Mouse (Mus musculus) hindbrain, postnatal 0 days (tissue): Measurements from ENCODE around the gene Lair1. TPM values are rescaled to one million over a fixed set of nuclear protein-coding genes. Genes with fewer than 3 reads are reported as not detected.
"Not testable (repeated sequence)": the region's sequence is repeated elsewhere in the genome, so short reads cannot be mapped to it uniquely, and the experiment has no call there.

Source experiments
- ATAC-seq: fragments of 200-750 bp; cut with Nextera tagmentation; 2 replicates; pipeline ENCODE4 v1.8.0; 2017; ENCODE audit warnings: mild to moderate bottlenecking, moderate TSS enrichment, moderate library complexity
- DNase-seq: peaks from one replicate; pipeline ENCODE4 v3.0.0-alpha.2; 2015; ENCODE audit warnings: low spot score
- H3K27ac ChIP-seq: fragments of 300-500 bp; sonication (generic); 2 replicates; pipeline ENCODE4 v1.5.1; 2014; ENCODE audit warnings: mild to moderate bottlenecking
- H3K27me3 ChIP-seq: fragments of 300-500 bp; sonication (generic); 2 replicates; pipeline ENCODE4 v1.6.1; 2014; ENCODE audit warnings: low read length, mixed read lengths; ENCODE audit not compliant: insufficient read depth
- H3K36me3 ChIP-seq: fragments of 300-500 bp; sonication (generic); 2 replicates; pipeline ENCODE4 v1.6.1; 2014; ENCODE audit warnings: low read length, mixed read lengths; ENCODE audit not compliant: insufficient read depth
- H3K4me1 ChIP-seq: fragments of 300-500 bp; sonication (generic); 2 replicates; pipeline ENCODE4 v1.6.1; 2014; ENCODE audit warnings: antibody characterized with exemption, low read length, mixed read lengths; ENCODE audit not compliant: insufficient read depth
- H3K4me2 ChIP-seq: fragments of 300-500 bp; sonication (generic); 2 replicates; pipeline ENCODE4 v1.6.1; 2014; ENCODE audit warnings: low read depth, mild to moderate bottlenecking, low read length, moderate library complexity, mixed read lengths
- H3K4me3 ChIP-seq: fragments of 300-500 bp; sonication (generic); 2 replicates; pipeline ENCODE4 v1.5.1; 2014; ENCODE audit warnings: low read length
- H3K9ac ChIP-seq: fragments of 300-500 bp; sonication (generic); replicated peaks from 2 replicates; pipeline ENCODE4 v1.6.1; 2014; ENCODE audit warnings: mild to moderate bottlenecking, low read length, moderate library complexity, mixed read lengths
- H3K9me3 ChIP-seq: fragments of 300-500 bp; sonication (generic); 2 replicates; pipeline ENCODE4 v1.6.1; 2016; ENCODE audit warnings: low read length, mixed read lengths
- CTCF ChIP-seq: IDR thresholded peaks from 2 replicates; pipeline ENCODE4 v1.5.1; 2016; ENCODE audit warnings: antibody characterized with exemption, control low read depth, low read depth
- WGBS: fragments of 180-500 bp; shearing (Covaris S2); extraction: QIAGEN DNeasy Blood & Tissue Kit; methylation state at CpG from one replicate; pipeline ENCODE4 v1.1.7; 2014; 5-methylcytosine and 5-hydroxymethylcytosine counted together
- polyA plus RNA-seq: library from polyadenylated mRNA; unstranded; fragments of >200 nt; fragmentation: Nextera tagmentation; extraction: Ambion mirVana; gene quantifications from 2 replicates; pipeline ENCODE4 v1.2.1, GENCODE M21; 2015
- total RNA-seq: library from RNA; depleted of rRNA; stranded (reverse); fragments of >200 nt; gene quantifications from 2 replicates; pipeline ENCODE4 v1.2.3, GENCODE M21; 2014

Gene Lair1
- total and polyA plus RNA-seq, 2 experiments from 2014 or later = 4.0 to 8.6 TPM

DNA sequence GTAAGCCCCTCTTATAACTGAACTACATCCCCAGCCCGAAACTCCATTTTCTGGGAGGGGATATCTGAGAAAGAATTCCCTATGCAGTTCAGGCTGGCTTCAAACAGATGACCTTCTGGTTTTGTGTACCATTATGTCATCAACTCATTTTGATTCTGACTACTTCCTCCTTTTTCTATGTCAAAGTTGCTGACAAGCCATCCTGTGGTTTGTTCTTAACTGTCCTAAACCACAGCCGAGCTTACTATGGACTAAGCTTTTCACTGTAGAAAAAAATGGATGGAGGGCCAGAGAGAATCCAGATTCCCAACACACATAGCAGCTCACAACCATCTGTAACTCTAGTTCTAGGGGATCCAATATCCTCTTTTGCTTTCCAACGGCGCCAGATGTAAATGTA is 17.5 kb upstream of the Lair1 start:
- no peak for ATAC-seq
- H3K4me2 ChIP-seq = no peak overlapping the region

GRCm38 (mm10) chr7:4079511-4079910 is 16.5 kb upstream of the Lair1 start:
- DNase-seq = no peak
- H3K27ac ChIP-seq = no peak overlapping the region
- H3K4me2 ChIP-seq = no peak overlapping the region
- H3K27me3 ChIP-seq = no peaks in the 10 kb centered on the region
- WGBS = 92% methylated on average over 7 of the region's 7 CpGs
- no peak for TF ChIP-seq CTCF
- no peaks in the 10 kb centered on the region for H3K4me1 ChIP-seq
- no peaks in the 10 kb centered on the region for H3K36me3 ChIP-seq
- H3K9ac ChIP-seq = no peak overlapping the region
- H3K4me3 ChIP-seq = no peak overlapping the region
- no peaks in the 10 kb centered on the region for H3K9me3 ChIP-seq
- ATAC-seq = no peak

More for the DNA sequence above, 17.5 kb upstream of the Lair1 start:
- Histone ChIP-seq H3K36me3 (no peaks in the 10 kb centered on the region), H3K4me1 (no peaks in the 10 kb centered on the region), H3K9me3 (no peaks in the 10 kb centered on the region), H3K9ac (no peak overlapping the region), H3K27me3 (no peaks in the 10 kb centered on the region), H3K27ac (no peak overlapping the region), H3K4me3 (no peak overlapping the region)
- TF ChIP-seq CTCF = no peak
- no peak for DNase-seq
- 89% methylated on average over 4 of the region's 4 CpGs for WGBS

GRCm38 (mm10) chr7:4073144-4073543 is 10.1 kb upstream of the Lair1 start:
- Histone ChIP-seq H3K4me1 (no peaks in the 10 kb centered on the region), H3K9ac (no peak overlapping the region), H3K4me3 (no peak overlapping the region), H3K4me2 (no peak overlapping the region), H3K27me3 (no peaks in the 10 kb centered on the region), H3K36me3 (no peaks in the 10 kb centered on the region), H3K27ac (no peak overlapping the region), H3K9me3 (no peaks in the 10 kb centered on the region)
- TF ChIP-seq CTCF = no peak
- ATAC-seq (no peak), DNase-seq (no peak)
- 87% methylated on average over 3 of the region's 3 CpGs for WGBS

DNA sequence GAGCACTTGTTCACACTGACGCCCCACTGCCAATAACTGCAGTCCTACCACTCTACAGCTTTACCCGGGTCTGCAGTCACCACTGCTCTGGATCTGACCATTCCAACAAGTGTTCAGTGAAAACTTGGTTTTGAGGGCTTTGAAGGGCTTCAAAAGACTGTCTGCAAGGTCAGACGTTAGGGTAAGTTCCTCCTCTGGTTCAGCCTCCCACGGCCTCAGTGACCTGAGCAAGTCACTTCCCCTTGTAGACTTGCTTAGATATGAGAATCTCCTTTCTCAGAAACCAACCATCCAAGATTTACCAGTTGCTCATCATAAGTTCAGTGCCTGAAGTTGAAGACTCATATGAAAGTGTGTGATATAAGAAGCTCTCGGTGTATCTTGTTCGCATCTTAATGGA is 8.1 kb upstream of the Lair1 start:
- ATAC-seq = no peak
- no peak for TF ChIP-seq CTCF
- no peaks in the 10 kb centered on the region for H3K4me1 ChIP-seq
- H3K9me3 ChIP-seq = no peaks in the 10 kb centered on the region
- H3K9ac ChIP-seq = no peak overlapping the region
- H3K27ac ChIP-seq = no peak overlapping the region
- no peak for DNase-seq
- H3K27me3 ChIP-seq = no peaks in the 10 kb centered on the region
- 90% methylated on average over 6 of the region's 6 CpGs for WGBS
- H3K36me3 ChIP-seq = no peaks in the 10 kb centered on the region
- no peak overlapping the region for H3K4me2 ChIP-seq
- no peak overlapping the region for H3K4me3 ChIP-seq

- Histone ChIP-seq H3K27me3 (no peaks in the 10 kb centered on the region), H3K9me3 (no peaks in the 10 kb centered on the region), H3K4me1 (no peaks in the 10 kb centered on the region), H3K36me3 (no peaks in the 10 kb centered on the region), H3K9ac (no peak overlapping the region), H3K4me2 (no peak overlapping the region), H3K27ac (no peak overlapping the region), H3K4me3 (no peak overlapping the region)
- no peak for DNase-seq
- TF ChIP-seq CTCF = no peak
- no peak for ATAC-seq
- WGBS = 86% methylated on average over 1 of the region's 1 CpGs
Observed at GRCm38 (mm10) chr7:4063714-4064425, 866 bp upstream of the Lair1 start.

DNA sequence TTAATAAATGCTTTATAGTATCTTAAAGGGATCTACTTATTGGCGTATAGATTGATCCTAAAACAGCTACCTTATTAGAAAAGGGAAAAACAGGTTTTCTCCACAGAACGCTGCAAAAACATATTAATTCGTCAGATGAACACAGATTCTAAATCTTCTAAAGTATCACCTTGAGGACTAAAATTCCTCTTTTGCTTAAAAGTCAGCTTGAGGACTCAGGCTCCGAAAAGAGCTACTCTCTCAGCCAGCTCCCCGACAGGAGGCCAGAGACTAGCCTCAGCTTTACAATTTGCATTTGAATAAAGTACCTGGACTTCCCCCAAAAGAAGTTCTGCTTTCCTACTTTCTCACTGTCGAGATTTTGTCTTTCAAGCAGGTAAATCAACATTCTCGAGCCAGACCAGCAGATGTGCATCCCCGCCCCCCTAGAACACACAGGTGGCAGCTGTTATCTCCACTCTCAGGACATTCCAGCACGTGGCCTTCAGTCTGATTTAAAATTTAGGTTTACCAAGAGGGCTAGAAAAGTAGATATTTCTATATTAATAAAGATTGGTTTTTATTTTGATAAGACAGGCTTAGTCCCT is 2.3 kb downstream of the Lair1 start:
- not testable (repeated sequence) for H3K4me2 ChIP-seq, H3K9me3 ChIP-seq, H3K36me3 ChIP-seq, H3K27ac ChIP-seq, ATAC-seq, H3K4me3 ChIP-seq, H3K27me3 ChIP-seq, DNase-seq, H3K9ac ChIP-seq, H3K4me1 ChIP-seq
- WGBS = 49% methylated on average over 9 of the region's 9 CpGs

- TF ChIP-seq CTCF = peak; percentile 62
- 28% methylated on average over 3 of the region's 3 CpGs for WGBS
Observed at GRCm38 (mm10) chr7:4026794-4027421, 36.1 kb downstream of the Lair1 start.

DNA sequence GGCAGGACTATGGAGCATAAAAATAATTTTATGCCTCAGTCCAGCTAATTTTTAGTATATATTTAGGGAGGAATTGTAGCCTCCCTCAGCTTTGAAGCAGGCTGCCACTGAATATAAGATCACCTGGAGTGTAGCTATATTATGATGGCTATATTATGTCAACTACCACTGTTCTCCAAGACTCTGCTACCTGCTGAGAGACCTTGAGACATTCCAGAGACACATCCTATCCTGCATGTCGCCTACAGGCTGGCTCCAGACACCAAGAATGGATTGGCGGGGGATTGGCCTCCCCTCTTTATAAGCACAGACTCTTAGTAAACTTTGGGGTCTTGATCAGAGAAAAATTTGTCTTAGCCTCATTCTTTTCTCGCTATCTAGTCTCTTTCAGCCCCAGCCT is 58.4 kb downstream of the Lair1 start:
- WGBS = 73% methylated on average over 3 of the region's 3 CpGs
- DNase-seq = not testable (repeated sequence)

More at GRCm38 (mm10) chr7:4026794-4027421, 36.1 kb downstream of the Lair1 start:
- no peaks in the 10 kb centered on the region for H3K36me3 ChIP-seq
- no peaks in the 10 kb centered on the region for H3K9me3 ChIP-seq
- H3K4me1 ChIP-seq = no peaks in the 10 kb centered on the region
- DNase-seq = peak; percentile 52
- H3K4me2 ChIP-seq = no peak overlapping the region
- H3K27me3 ChIP-seq = no peaks in the 10 kb centered on the region
- H3K9ac ChIP-seq = no peak overlapping the region
- H3K4me3 ChIP-seq = no peak overlapping the region
- no peak for ATAC-seq
- H3K27ac ChIP-seq = no peak overlapping the region

GRCm38 (mm10) chr7:4003996-4004395 is 59.0 kb downstream of the Lair1 start:
- WGBS = 84% methylated on average over 4 of the region's 4 CpGs
- not testable (repeated sequence) for H3K27me3 ChIP-seq, H3K36me3 ChIP-seq, H3K27ac ChIP-seq, H3K9me3 ChIP-seq, H3K4me3 ChIP-seq, H3K4me1 ChIP-seq, H3K9ac ChIP-seq, DNase-seq, H3K4me2 ChIP-seq, ATAC-seq

More for the DNA sequence above, 58.4 kb downstream of the Lair1 start:
- not testable (repeated sequence) for H3K4me2 ChIP-seq, H3K4me3 ChIP-seq, H3K4me1 ChIP-seq, H3K9me3 ChIP-seq, ATAC-seq, H3K36me3 ChIP-seq, H3K27ac ChIP-seq, H3K9ac ChIP-seq, H3K27me3 ChIP-seq
